Mouse (Mus musculus) lung, postnatal 0 days (tissue): ENCODE results near the gene Cox6b1.

ENCODE experiments used
- CTCF ChIP-seq: IDR thresholded peaks from 2 replicates; pipeline ENCODE4 v1.5.1; 2016; ENCODE audit warnings: antibody characterized with exemption, mild to moderate bottlenecking
- EP300 ChIP-seq: IDR thresholded peaks from 2 replicates; pipeline ENCODE4 v1.6.1; 2016; ENCODE audit warnings: antibody characterized with exemption, mild to moderate bottlenecking, control low read depth

DNA sequence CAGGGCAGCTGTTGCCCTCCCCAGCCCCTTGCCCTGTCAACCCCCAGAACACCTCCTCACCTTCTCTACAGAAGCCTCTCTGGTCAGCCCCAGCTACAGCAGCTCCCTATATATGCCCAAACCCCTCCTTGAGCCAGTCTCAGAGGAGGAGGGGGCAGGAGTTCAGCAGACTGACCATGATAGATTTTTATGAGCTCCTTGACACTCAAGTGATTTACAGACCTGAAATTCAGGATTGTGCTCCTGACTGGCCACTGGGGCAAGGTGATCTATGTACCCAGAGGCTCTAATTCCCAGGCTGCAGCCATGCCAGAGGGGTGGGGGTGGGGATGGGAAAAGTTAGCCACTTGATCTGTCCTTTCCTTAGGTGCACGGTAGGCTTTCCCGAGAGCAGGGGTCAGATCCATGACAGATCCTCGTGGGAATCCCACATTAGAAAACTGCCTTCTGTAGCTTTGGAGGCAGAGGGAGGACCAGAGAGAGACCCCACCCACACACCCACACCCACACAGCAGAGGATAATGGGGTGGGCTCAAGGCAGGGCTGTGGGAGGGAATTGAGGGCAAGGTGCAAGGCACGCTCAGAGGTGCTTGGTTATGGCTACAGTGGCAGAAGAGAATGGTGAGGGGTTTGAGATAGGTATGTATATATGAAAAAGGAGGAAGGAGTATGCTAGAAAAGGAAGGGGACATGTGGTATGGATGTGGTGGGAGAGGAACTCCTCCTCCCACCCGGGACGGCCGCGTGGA lies 13.1 kb downstream of the Cox6b1 start, which contains the start of gene Upk1a:
- TF ChIP-seq CTCF (no peak), EP300 (no peak)
